Mouse (Mus musculus): ENCODE data around the gene Ugcg. TPM values are rescaled to one million over a fixed set of nuclear protein-coding genes. Genes with fewer than 3 reads are reported as not detected.
"Not testable (repeated sequence)": the region's sequence is repeated elsewhere in the genome, so short reads cannot be mapped to it uniquely, and the experiment has no call there.

Ugcg gene
- polyA plus RNA-seq, 1 experiment from 2014 or later, result 13.6 TPM

DNA sequence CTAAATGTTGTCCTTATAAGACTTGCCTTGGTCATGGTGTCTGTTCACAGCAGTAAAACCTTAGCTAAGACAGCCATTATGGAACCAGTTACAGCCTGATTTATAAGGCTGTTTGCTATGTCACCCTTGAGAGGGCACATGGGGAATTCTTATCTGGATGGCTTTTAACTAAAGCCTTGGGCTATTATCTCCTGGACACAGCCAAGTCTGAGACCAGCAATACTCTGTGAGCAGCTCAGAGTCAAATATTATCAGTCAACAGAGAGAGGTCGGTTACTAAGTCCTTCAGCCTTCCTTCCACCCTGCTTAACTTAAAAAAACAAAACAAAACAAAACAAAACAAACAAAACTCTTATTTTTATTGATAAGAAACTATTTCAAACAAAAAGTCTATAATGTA is 58.5 kb downstream of the Ugcg start:
- H3K27ac ChIP-seq, result no peak overlapping the region

GRCm38 (mm10) chr4:59248035-59248434 is 59.0 kb downstream of the Ugcg start:
- Histone ChIP-seq H3K9me3 (no peaks in the 10 kb centered on the region), H3K4me2 (replicated peaks) (no peak overlapping the region), H3K36me3 (no peaks in the 10 kb centered on the region), H3K27me3 (no peaks in the 10 kb centered on the region), H3K4me3 (no peak overlapping the region), H3K9ac (no peak overlapping the region), H3K27ac (no peak overlapping the region), H3K4me1 (no peaks in the 10 kb centered on the region)
- no peak for ATAC-seq (ENCODE audit: insufficient number of reproducible peaks, insufficient read depth, low FRiP score, low TSS enrichment)

More for the DNA sequence above, 58.5 kb downstream of the Ugcg start:
- Histone ChIP-seq H3K36me3 (no peaks in the 10 kb centered on the region), H3K4me1 (no peaks in the 10 kb centered on the region), H3K4me2 (replicated peaks) (no peak overlapping the region), H3K27me3 (no peaks in the 10 kb centered on the region), H3K9ac (no peak overlapping the region), H3K9me3 (no peaks in the 10 kb centered on the region), H3K4me3 (no peak overlapping the region)
- 69% methylated on average over 1 of the region's 1 CpGs for WGBS
- no peak for ATAC-seq (ENCODE audit: insufficient number of reproducible peaks, insufficient read depth, low FRiP score, low TSS enrichment)

GRCm38 (mm10) chr4:59252386-59253054 is 63.5 kb downstream of the Ugcg start:
- WGBS, result 71% methylated on average over 6 of the region's 6 CpGs

DNA sequence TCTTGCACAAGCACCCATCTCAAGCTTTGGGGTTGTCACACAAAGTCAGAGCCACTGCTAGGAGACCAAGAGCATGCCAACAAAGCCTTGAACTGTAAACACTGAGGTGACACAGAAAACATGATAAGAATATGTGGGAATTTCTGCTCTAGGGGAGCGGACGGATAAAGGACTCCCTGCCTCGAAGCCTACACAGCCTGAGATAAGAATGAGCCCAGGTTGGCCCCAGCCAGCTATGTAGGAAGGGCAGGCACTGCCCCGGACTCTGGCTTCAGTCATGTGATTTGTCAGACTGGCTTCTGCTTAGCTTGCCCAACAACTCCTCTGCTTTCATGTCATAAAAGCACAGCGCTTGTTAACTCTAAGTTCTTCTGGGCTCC is 64.0 kb downstream of the Ugcg start:
- Histone ChIP-seq H3K36me3 (no peaks in the 10 kb centered on the region), H3K9ac (no peak overlapping the region), H3K4me2 (replicated peaks) (no peak overlapping the region), H3K27ac (no peak overlapping the region), H3K4me1 (no peaks in the 10 kb centered on the region), H3K9me3 (no peaks in the 10 kb centered on the region), H3K4me3 (no peak overlapping the region), H3K27me3 (no peaks in the 10 kb centered on the region)
- WGBS, result 92% methylated on average over 5 of the region's 5 CpGs
- ATAC-seq (ENCODE audit: insufficient number of reproducible peaks, insufficient read depth, low FRiP score, low TSS enrichment), result no peak

More at GRCm38 (mm10) chr4:59252386-59253054, 63.5 kb downstream of the Ugcg start:
- no peak overlapping the region for H3K4me3 ChIP-seq
- no peak overlapping the region for H3K27ac ChIP-seq
- H3K36me3 ChIP-seq, result no peaks in the 10 kb centered on the region
- no peak overlapping the region for H3K9ac ChIP-seq
- H3K27me3 ChIP-seq, result no peaks in the 10 kb centered on the region
- H3K4me1 ChIP-seq, result no peaks in the 10 kb centered on the region
- no peak overlapping the region for H3K4me2 ChIP-seq (replicated peaks)
- no peak for ATAC-seq (ENCODE audit: insufficient number of reproducible peaks, insufficient read depth, low FRiP score, low TSS enrichment)
- no peaks in the 10 kb centered on the region for H3K9me3 ChIP-seq

DNA sequence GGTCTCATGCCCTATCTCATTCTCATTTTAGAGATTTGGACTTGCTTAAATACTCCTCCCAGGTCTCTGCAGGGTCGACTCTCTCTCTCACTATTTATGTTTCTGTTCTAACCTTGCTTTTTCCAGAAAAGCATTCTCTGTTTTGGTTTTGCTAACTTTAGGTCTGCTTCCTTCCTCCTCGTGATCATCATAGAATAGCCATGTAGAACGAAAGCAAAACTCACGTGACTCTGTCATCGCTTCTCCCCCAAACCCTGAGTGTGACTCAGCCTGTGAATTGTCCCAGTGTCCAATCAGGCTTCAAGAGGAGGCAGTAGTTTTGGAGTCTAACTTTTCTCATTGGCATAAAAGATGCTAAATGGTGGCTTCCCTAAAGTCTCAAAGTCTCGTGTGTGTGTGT is 65.3 kb downstream of the Ugcg start:
- WGBS, result 86% methylated on average over 6 of the region's 6 CpGs
- H3K27ac ChIP-seq, result no peak overlapping the region
- no peak for ATAC-seq (ENCODE audit: insufficient number of reproducible peaks, insufficient read depth, low FRiP score, low TSS enrichment)
- H3K4me3 ChIP-seq, result no peak overlapping the region
- H3K27me3 ChIP-seq, result no peaks in the 10 kb centered on the region
- no peaks in the 10 kb centered on the region for H3K36me3 ChIP-seq
- H3K4me1 ChIP-seq, result no peaks in the 10 kb centered on the region
- no peaks in the 10 kb centered on the region for H3K9me3 ChIP-seq
- H3K4me2 ChIP-seq (replicated peaks), result no peak overlapping the region
- no peak overlapping the region for H3K9ac ChIP-seq

- H3K36me3 ChIP-seq, result no peaks in the 10 kb centered on the region
- no peaks in the 10 kb centered on the region for H3K4me1 ChIP-seq
- no peak overlapping the region for H3K27ac ChIP-seq
- H3K9ac ChIP-seq, result no peak overlapping the region
- no peaks in the 10 kb centered on the region for H3K9me3 ChIP-seq
- H3K27me3 ChIP-seq, result no peaks in the 10 kb centered on the region
- no peak for ATAC-seq (ENCODE audit: insufficient number of reproducible peaks, insufficient read depth, low FRiP score, low TSS enrichment)
- 80% methylated on average over 5 of the region's 5 CpGs for WGBS
- H3K4me3 ChIP-seq, result no peak overlapping the region
- H3K4me2 ChIP-seq (replicated peaks), result no peak overlapping the region
These were observed 66.9 kb downstream of the Ugcg start for GRCm38 (mm10) chr4:59255988-59256387.

DNA sequence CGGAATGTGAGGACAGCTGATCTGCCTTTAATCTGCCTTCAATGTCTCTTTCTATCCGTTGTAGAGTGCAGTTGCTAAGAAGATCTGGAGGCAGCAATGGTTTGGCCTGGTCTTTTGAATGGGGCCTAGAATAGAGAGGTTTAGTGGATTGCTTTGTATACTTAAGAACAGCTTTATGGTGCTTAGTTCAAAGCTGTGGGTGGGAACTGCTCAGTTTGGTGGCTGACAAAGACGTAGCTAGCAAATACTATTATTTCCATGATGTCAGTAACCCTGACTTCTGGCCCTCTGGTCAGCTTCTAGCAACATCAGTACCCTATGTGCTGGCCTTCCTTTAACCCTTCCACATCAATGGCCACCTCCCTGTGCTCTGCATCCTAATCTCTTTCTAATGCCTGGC is 68.8 kb downstream of the Ugcg start:
- H3K27ac ChIP-seq, result no peak overlapping the region
- no peaks in the 10 kb centered on the region for H3K9me3 ChIP-seq
- H3K9ac ChIP-seq, result no peak overlapping the region
- no peaks in the 10 kb centered on the region for H3K27me3 ChIP-seq
- 63% methylated on average over 3 of the region's 3 CpGs for WGBS
- no peak for ATAC-seq (ENCODE audit: insufficient number of reproducible peaks, insufficient read depth, low FRiP score, low TSS enrichment)
- H3K4me1 ChIP-seq, result no peaks in the 10 kb centered on the region
- no peak overlapping the region for H3K4me2 ChIP-seq (replicated peaks)
- no peak overlapping the region for H3K4me3 ChIP-seq
- no peaks in the 10 kb centered on the region for H3K36me3 ChIP-seq

DNA sequence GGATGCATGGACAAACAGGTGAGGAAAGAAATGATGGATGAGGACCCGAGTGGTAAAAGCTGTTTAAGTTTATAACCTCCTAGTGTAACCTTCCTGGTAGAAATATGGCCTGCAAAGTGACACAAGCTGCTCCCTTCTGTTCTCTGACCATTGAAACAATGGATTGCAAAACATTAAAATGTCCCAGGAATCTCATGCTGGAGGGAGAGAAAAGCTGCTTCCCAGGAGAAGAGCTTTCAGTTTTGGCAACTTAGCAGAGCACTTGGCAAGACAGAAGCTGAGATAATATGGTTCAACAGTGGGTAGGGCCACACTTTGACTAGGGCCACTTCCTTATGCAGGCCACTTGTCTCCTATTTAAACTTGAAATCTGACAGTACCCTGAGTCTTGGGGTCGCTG is 69.7 kb downstream of the Ugcg start:
- no peak overlapping the region for H3K27ac ChIP-seq
- no peak overlapping the region for H3K4me2 ChIP-seq (replicated peaks)
- no peaks in the 10 kb centered on the region for H3K27me3 ChIP-seq
- no peaks in the 10 kb centered on the region for H3K36me3 ChIP-seq
- no peaks in the 10 kb centered on the region for H3K4me1 ChIP-seq
- no peak for ATAC-seq (ENCODE audit: insufficient number of reproducible peaks, insufficient read depth, low FRiP score, low TSS enrichment)
- no peak overlapping the region for H3K4me3 ChIP-seq
- H3K9ac ChIP-seq, result no peak overlapping the region
- H3K9me3 ChIP-seq, result no peaks in the 10 kb centered on the region
- WGBS, result 83% methylated on average over 2 of the region's 2 CpGs

DNA sequence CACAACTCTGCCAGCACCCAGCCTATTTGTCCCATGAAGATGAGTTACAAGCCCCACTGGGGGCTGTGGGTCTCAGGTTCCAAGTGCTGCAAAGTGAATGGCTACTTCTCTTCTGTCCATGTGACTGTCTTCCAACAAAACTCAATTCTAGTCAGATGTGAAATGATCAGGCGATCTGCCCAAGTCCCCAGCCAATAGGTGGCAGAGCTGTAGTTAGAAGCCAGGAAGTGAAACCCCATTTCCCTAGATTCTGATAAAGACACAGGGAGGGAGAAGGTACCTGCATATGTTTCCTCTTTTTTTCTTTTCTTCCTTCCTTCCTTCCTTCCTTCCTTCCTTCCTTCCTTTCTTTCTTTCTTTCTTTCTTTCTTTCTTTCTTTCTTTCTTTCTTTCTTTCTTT is 70.7 kb downstream of the Ugcg start:
- 87% methylated on average over 1 of the region's 1 CpGs for whole genome bisulfite sequencing
- Histone ChIP-seq H3K27ac (no peak overlapping the region), H3K4me2 (replicated peaks) (no peak overlapping the region), H3K27me3 (no peaks in the 10 kb centered on the region), H3K9ac (no peak overlapping the region), H3K4me3 (no peak overlapping the region), H3K4me1 (no peaks in the 10 kb centered on the region), H3K9me3 (no peaks in the 10 kb centered on the region), H3K36me3 (no peaks in the 10 kb centered on the region)
- no peak for ATAC-seq (ENCODE audit: insufficient number of reproducible peaks, insufficient read depth, low FRiP score, low TSS enrichment)

DNA sequence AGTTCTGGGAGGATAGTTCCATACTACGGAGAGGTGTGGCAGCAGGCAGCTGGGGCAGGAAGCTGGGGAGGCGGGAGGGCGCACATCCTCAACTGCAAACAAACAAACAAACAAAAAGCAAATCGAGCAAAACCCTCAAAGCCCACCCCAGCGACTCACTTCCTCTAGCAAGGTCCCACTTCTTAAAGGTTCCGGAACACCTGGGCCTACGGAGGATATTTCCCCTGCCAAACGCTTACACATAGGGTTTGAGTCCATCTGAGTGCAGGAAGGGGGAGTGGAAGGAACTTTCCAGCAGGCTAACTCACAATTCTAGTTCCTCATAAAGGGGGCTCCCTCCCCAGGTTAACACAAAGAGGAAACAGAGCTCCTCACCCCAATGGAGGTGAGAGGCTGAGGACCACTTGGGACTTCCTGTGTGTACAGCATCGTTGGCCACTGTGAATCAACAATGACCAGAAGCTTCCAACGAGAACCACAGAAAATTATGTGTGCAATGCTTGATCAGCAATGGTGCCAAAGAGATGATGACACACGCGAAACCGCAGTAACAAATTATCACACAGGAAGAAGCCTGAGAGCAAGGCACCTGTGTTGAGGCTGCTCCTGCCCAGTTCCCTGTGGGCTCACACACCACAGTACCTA is 71.9 kb downstream of the Ugcg start:
- Histone ChIP-seq H3K4me1 (no peaks in the 10 kb centered on the region), H3K4me2 (replicated peaks) (no peak overlapping the region), H3K4me3 (no peak overlapping the region), H3K9ac (no peak overlapping the region), H3K27ac (no peak overlapping the region), H3K9me3 (no peaks in the 10 kb centered on the region), H3K27me3 (no peaks in the 10 kb centered on the region), H3K36me3 (no peaks in the 10 kb centered on the region)
- no peak for ATAC-seq (ENCODE audit: insufficient number of reproducible peaks, insufficient read depth, low FRiP score, low TSS enrichment)
- WGBS, result 88% methylated on average over 13 of the region's 13 CpGs

DNA sequence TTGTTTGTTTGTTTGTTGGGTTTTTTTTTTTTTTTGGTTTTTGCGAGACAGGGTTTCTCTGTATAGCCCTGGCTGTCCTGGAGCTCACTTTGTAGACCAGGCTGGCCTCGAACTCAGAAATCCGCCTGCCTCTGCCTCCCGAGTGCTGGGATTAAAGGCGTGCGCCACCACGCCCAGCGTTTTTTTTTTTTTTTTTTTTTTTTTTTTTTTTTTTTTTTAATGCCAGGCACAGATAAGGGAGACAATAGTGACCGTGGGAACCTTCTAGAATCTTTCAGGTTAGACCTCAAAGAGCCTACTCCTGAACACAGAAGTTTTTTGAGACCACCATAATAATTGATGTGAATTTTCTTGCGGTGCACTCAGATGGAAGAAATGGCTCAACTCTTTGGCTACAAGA is 72.5 kb downstream of the Ugcg start:
- H3K4me1 ChIP-seq; ATAC-seq (ENCODE audit: insufficient number of reproducible peaks, insufficient read depth, low FRiP score, low TSS enrichment); H3K4me3 ChIP-seq; H3K27ac ChIP-seq; H3K27me3 ChIP-seq; H3K9ac ChIP-seq; H3K36me3 ChIP-seq; H3K4me2 ChIP-seq (replicated peaks); H3K9me3 ChIP-seq: not testable (repeated sequence)
- 93% methylated on average over 3 of the region's 10 CpGs for WGBS

GRCm38 (mm10) chr4:59262156-59262555 is 73.1 kb downstream of the Ugcg start:
- ATAC-seq (ENCODE audit: insufficient number of reproducible peaks, insufficient read depth, low FRiP score, low TSS enrichment), result no peak
- Histone ChIP-seq H3K27ac (no peak overlapping the region), H3K4me3 (no peak overlapping the region), H3K4me1 (no peaks in the 10 kb centered on the region), H3K4me2 (replicated peaks) (no peak overlapping the region), H3K9me3 (no peaks in the 10 kb centered on the region), H3K27me3 (no peaks in the 10 kb centered on the region), H3K36me3 (no peaks in the 10 kb centered on the region), H3K9ac (no peak overlapping the region)
- WGBS, result 67% methylated on average over 6 of the region's 6 CpGs

All from embryonic facial prominence, embryonic 12.5 days (tissue).